Mouse (Mus musculus) embryonic facial prominence, embryonic 10.5 days (tissue): ENCODE data around the gene Utrn. TPM values are rescaled to one million over a fixed set of nuclear protein-coding genes. Genes with fewer than 3 reads are reported as not detected.

Experiments used
- DNase-seq: peaks from one replicate; pipeline ENCODE4 v3.0.0-alpha.2; 2017; ENCODE audit warnings: low spot score
- H3K27ac ChIP-seq: fragments of 300-500 bp; sonication (generic); replicated peaks from 2 replicates; pipeline ENCODE4 v1.5.1; 2016; ENCODE audit warnings: mild to moderate bottlenecking
- H3K27me3 ChIP-seq: fragments of 300-500 bp; sonication (generic); replicated peaks from 2 replicates; pipeline ENCODE4 v1.6.1; 2016; ENCODE audit warnings: low read depth, mild to moderate bottlenecking; ENCODE audit not compliant: poor library complexity, severe bottlenecking
- H3K36me3 ChIP-seq: fragments of 300-500 bp; sonication (generic); replicated peaks from 2 replicates; pipeline ENCODE4 v1.6.1; 2016; ENCODE audit warnings: mild to moderate bottlenecking, moderate library complexity
- H3K4me1 ChIP-seq: fragments of 300-500 bp; sonication (generic); 2 replicates; pipeline ENCODE4 v1.6.1; 2016
- H3K4me3 ChIP-seq: fragments of 300-500 bp; sonication (generic); 2 replicates; pipeline ENCODE4 v1.5.1; 2016; ENCODE audit warnings: mild to moderate bottlenecking, moderate library complexity
- H3K9me3 ChIP-seq: fragments of 300-500 bp; sonication (generic); 2 replicates; pipeline ENCODE4 v1.6.1; 2016; ENCODE audit warnings: mild to moderate bottlenecking
- WGBS: fragments of 180-500 bp; shearing (Covaris S2); methylation state at CpG from one replicate; pipeline ENCODE4 v1.1.7; 2016; 5-methylcytosine and 5-hydroxymethylcytosine counted together
- polyA plus RNA-seq: library from polyadenylated mRNA; unstranded; fragments of >200 nt; fragmentation: Nextera tagmentation; extraction: Ambion mirVana; gene quantifications from 2 replicates; pipeline ENCODE4 v1.2.1, GENCODE M21; 2016

The Utrn gene
- 58.8 and 63.8 TPM in 2 replicates for polyA plus RNA-seq

DNA sequence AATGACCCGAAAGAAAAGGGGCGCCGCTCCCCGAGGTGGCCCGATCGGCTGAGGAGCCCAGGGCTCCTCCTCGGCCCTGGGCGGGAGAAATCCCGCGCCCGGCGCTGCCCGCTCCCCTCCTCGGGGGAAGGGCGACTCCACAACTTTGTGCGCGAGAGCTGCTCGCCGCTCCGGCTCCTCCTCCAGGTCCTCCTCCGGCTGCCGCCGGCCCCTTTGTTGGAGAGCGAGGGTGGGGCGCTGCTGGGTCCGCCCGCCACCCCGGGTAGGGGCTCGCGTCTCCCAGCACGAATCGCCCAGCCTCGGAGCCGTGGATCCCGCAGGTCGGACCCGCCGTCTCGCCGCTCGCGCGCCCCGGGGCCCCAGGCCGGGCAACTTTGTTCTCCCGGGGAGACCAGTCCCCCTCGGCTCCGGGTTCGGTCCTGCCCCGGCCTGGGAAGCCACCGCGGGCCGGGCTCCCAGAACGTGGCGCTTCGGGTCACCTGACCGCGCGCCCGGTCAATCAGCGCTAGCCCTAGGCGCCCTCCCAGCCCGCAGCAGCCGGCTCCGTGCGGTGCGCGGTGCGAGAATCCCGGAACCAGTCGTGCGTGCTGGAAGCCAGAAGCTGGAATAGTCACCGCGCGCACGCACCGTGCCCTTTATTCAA, at the start of gene Utrn:
Utrn (minus strand) TSS at position 337 of the 643 bp plus-strand sequence.
- under 1% methylated on average over 77 of the region's 77 CpGs for WGBS
- Histone ChIP-seq H3K27ac (peak within 1 kb of the TSS; percentile 96), H3K9me3 (no peaks in the 10 kb centered on the region), H3K27me3 (no peaks in the 10 kb centered on the region), H3K36me3 (no peaks in the 10 kb centered on the region), H3K4me3 (peak within 1 kb of the TSS; percentile 79), H3K4me1 (peaks cover 15% of the 10 kb centered on the region)
- DNase-seq = peak; percentile 91

DNA sequence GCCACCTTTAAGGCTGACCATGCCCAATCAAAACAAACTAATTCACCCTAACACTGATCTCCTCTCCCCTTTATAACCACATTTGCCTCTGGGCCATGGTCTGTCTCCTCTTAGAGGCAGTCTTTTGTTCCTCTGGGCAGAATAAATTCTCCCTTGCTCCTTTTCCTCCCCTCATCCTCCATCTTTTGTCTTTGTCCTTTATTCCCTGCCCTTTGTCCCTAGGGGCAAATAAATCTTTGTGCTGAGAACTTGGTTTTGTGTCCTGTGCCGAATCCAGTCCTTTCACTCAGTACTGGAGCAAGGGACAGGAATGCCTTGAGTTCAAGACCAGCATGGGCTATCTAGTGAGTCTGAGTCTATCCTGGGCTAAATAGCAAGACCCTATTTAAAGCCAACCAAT, 48.5 kb upstream of the Utrn start:
- H3K27ac ChIP-seq = no peak overlapping the region
- no peak for DNase-seq
- no peak overlapping the region for H3K4me3 ChIP-seq
- H3K36me3 ChIP-seq = no peaks in the 10 kb centered on the region
- WGBS = 37% methylated on average over 1 of the region's 1 CpGs
- no peaks in the 10 kb centered on the region for H3K27me3 ChIP-seq
- peaks cover 17% of the 10 kb centered on the region for H3K4me1 ChIP-seq
- H3K9me3 ChIP-seq = no peaks in the 10 kb centered on the region

DNA sequence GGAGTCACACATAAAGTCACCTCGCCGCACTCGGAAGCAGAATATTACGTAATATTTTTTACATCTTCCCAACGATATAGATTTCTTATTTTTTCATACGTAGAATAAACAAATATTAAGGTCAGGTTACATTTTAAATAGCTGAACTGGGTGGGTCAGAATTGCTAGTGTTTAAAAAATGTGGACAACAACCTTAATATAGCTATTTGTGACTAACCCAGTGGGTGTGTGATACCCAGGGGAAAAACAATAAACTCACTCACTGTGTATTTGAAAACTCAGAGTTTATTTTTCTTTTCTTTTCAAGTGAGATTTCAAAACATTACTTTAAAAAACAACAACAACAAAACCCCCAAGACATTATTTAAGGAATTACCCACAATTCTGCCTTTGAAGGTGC, 47.2 kb upstream of the Utrn start:
- no peak for DNase-seq
- H3K9me3 ChIP-seq = no peaks in the 10 kb centered on the region
- H3K27ac ChIP-seq = no peak overlapping the region
- H3K4me3 ChIP-seq = no peak overlapping the region
- no peaks in the 10 kb centered on the region for H3K36me3 ChIP-seq
- peaks cover 27% of the 10 kb centered on the region for H3K4me1 ChIP-seq
- WGBS = 90% methylated on average over 6 of the region's 6 CpGs
- H3K27me3 ChIP-seq = no peaks in the 10 kb centered on the region

DNA sequence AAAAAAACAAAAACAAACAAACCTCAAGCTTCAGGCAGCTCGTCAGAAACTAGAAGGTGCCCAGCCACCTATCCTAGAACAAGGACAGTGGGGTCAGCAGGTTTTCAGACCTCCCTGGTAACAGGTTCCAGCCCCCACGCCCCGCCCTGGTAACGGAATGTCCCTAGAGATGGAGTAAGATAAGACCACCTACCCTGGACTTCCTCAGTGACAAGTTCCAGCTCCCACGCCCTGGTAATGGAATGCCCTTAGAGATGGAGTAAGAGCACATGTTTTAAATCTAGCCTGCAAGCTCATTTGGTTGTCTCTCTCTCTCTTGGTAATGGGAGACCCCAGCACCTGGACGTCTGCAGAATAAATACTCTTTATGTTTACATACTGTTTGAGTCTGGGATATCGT, 46.7 kb upstream of the Utrn start:
- DNase-seq = peak; percentile 62
- H3K4me3 ChIP-seq = no peak overlapping the region
- no peaks in the 10 kb centered on the region for H3K9me3 ChIP-seq
- H3K27me3 ChIP-seq = no peaks in the 10 kb centered on the region
- 47% methylated on average over 7 of the region's 7 CpGs for WGBS
- H3K27ac ChIP-seq = 0 out of 2 replicates have a peak overlapping the region, but pooled peaks have one; percentile 31
- no peaks in the 10 kb centered on the region for H3K36me3 ChIP-seq
- peaks cover 27% of the 10 kb centered on the region for H3K4me1 ChIP-seq

DNA sequence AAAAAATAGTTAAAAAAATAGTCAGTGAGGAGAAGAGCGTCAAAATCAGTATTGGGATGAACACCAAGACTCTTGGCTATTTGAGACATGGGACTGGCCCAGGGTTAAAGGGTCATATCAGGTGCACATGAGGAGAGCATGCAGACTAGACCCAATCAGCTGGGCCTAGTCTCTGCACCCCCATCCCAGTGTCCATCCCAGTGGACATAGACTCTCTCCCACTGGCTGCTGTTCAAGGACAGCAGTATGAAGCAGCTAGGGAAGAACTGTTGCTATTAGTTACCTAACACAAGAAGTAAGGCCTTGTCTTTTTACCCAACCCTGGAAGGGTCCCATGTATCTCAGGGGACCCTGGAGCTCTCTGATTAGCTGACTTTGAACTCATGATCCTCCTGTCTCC, 45.0 kb upstream of the Utrn start:
- Histone ChIP-seq H3K27me3 (no peaks in the 10 kb centered on the region), H3K9me3 (no peaks in the 10 kb centered on the region), H3K27ac (peak overlapping the region; percentile 12; the same call in 1 of the 2 replicates), H3K4me3 (no peak overlapping the region), H3K36me3 (no peaks in the 10 kb centered on the region), H3K4me1 (peaks cover 24% of the 10 kb centered on the region)
- WGBS = 89% methylated on average over 1 of the region's 1 CpGs
- DNase-seq = no peak

DNA sequence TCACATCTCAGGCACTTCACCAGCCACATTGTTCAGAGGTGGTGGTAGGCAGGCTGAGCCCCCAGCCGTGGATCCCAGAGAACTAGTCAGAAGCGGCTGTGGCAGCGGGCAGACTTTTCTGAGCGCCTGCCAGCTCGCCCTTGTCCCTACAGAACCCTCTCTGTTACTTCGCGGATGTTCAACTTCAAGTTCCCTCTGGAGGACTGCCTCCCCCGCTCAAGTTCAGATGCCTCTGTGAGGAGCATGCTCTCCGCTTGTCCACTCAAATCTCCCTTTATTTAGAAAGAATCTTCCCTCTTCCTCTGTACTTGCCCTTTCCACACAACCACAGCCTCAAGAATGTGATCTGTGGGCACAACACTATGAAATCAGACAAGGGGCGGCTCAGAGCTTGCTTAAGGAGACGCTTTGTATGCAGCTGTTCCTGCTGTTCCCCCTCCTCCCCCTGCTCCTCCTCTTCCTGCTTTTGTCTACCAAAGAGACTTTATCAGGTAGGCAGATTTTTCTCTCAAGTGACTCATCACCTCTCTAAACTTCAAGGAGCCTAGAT, 42.9 kb upstream of the Utrn start:
- H3K27me3 ChIP-seq = no peaks in the 10 kb centered on the region
- WGBS = 68% methylated on average over 11 of the region's 11 CpGs
- H3K27ac ChIP-seq = peak overlapping the region; percentile 65
- DNase-seq = no peak
- peaks cover 20% of the 10 kb centered on the region for H3K4me1 ChIP-seq
- H3K4me3 ChIP-seq = no peak overlapping the region
- no peaks in the 10 kb centered on the region for H3K36me3 ChIP-seq
- H3K9me3 ChIP-seq = no peaks in the 10 kb centered on the region

DNA sequence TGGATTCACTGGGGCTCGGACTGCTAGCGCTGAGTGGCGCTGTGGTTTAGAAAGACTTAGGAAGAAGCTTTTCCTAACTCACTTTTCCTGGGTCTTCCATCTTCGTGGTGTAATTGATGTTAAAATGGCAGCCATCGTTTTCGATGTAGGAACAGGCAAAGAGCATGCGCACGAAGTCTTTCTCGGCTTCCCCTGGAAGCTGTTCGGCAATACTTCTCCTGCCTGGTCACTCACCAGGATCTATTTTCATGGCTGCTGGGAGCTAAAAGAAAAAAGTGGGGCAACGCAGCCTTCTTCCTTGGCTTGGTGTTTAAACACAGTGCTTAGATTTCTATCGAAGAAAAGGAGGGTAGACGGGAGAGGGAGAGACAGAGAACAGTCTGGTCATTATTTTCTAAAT, 42.3 kb upstream of the Utrn start:
- 88% methylated on average over 13 of the region's 13 CpGs for WGBS
- no peaks in the 10 kb centered on the region for H3K27me3 ChIP-seq
- peak overlapping the region; percentile 65; the same call in 1 of the 2 replicates for H3K27ac ChIP-seq
- H3K9me3 ChIP-seq = no peaks in the 10 kb centered on the region
- H3K36me3 ChIP-seq = no peaks in the 10 kb centered on the region
- H3K4me3 ChIP-seq = no peak overlapping the region
- DNase-seq = no peak
- peaks cover 20% of the 10 kb centered on the region for H3K4me1 ChIP-seq

DNA sequence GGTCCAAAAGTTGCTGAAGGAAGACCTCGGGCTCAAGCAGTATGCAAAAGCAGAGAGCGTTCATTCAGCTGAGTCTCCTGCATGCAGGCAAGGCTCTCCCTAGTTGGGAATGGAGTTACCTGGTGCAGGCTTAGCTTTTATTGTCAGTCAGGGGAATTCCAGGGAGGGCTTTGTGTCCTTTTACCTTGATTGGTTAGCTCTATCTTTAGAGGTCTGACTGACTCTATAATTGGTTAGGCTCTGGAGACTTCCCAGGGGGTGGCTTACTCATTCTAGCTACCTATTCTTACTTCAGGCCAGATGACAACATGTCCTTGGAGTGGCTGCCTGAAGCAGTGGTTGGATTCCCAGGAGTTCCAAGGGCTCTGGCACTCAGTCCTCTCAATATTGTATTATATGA, 40.7 kb upstream of the Utrn start:
- Histone ChIP-seq H3K4me1 (peaks cover 10% of the 10 kb centered on the region), H3K27ac (no peak overlapping the region), H3K9me3 (no peaks in the 10 kb centered on the region), H3K36me3 (no peaks in the 10 kb centered on the region), H3K4me3 (no peak overlapping the region), H3K27me3 (no peaks in the 10 kb centered on the region)
- no peak for DNase-seq
- WGBS = 91% methylated on average over 2 of the region's 2 CpGs

DNA sequence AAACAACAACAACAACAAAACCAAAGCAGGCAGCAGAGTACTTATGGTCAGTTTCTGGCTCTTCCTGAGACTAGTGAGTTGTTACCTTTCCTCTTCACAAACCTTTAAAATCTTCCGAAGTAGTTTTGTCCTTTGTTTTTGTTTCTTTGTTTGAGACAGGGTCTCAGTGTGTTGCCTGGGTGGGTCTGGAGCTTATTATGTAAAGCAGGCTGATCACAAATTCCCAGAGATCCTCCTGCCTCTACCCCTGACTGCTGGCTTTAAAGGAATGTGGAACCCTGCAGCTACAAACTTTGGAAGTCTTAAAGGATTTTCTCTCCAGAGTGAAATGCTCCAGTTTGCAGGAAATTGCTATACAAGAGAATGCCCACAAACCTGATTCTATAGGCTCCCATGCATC, 40.0 kb upstream of the Utrn start:
- DNase-seq = no peak
- 28% methylated on average over 1 of the region's 1 CpGs for WGBS
- Histone ChIP-seq H3K27ac (no peak overlapping the region), H3K9me3 (no peaks in the 10 kb centered on the region), H3K27me3 (no peaks in the 10 kb centered on the region), H3K4me1 (peaks cover 16% of the 10 kb centered on the region), H3K36me3 (no peaks in the 10 kb centered on the region), H3K4me3 (no peak overlapping the region)

DNA sequence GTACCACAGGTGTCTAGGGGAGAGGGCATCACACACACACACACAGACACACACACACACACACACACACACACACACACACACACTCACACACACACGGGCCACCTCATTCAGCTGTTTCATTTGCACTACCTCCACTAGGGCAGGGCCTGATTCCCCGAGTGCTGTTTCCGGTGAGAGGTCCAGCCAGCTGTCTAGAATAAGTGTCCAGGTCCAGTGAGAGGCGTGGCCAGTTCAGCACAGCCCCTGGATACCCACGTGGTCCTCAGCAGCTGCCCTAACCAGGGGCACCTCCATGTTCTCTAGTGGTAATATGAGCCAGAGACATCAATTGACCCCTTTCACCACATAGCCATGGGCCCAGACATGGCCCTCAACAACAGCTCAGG, 35.0 kb upstream of the Utrn start:
- no peaks in the 10 kb centered on the region for H3K27me3 ChIP-seq
- no peak overlapping the region; the same call in 1 of the 2 replicates for H3K27ac ChIP-seq
- peaks cover 9% of the 10 kb centered on the region for H3K4me1 ChIP-seq
- no peaks in the 10 kb centered on the region for H3K36me3 ChIP-seq
- no peaks in the 10 kb centered on the region for H3K9me3 ChIP-seq
- WGBS = 71% methylated on average over 5 of the region's 5 CpGs
- no peak for DNase-seq
- H3K4me3 ChIP-seq = no peak overlapping the region

DNA sequence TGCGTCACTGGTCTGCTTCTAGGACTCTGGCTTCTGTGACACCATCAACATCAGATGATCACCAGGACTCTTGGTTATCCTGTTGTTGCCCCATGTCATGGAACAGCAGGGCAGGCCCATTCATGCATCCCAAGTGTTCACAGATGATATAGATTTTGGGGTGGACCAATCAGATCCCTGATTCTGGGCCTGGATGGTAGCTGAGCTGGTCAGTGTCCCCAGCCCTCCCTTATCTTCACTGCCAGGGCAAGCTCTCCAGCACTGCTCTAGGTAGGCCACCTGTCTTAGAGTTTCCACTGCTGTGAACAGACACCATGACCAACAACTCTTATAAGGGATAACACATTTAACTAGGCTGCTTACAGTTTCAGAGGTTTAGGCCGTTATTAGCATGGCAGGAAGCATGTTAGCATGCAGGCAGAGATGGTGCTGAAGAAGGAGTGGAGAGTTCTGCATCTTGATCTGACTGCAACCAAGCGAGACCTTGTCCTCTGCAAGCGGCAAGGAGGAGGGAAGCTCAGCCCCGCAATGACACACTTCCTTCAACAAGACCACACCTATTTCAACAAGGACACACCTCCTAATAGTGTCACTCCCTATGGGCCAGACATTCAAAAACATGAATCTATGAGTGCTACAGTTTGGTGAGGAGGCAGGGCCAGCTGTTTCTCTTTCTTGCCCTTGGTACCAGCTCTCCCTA, 34.4 kb upstream of the Utrn start:
- H3K27me3 ChIP-seq = no peaks in the 10 kb centered on the region
- no peaks in the 10 kb centered on the region for H3K9me3 ChIP-seq
- H3K4me1 ChIP-seq = peaks cover 9% of the 10 kb centered on the region
- 92% methylated on average over 5 of the region's 5 CpGs for WGBS
- H3K36me3 ChIP-seq = no peaks in the 10 kb centered on the region
- no peak for DNase-seq
- H3K27ac ChIP-seq = no peak overlapping the region
- no peak overlapping the region for H3K4me3 ChIP-seq

DNA sequence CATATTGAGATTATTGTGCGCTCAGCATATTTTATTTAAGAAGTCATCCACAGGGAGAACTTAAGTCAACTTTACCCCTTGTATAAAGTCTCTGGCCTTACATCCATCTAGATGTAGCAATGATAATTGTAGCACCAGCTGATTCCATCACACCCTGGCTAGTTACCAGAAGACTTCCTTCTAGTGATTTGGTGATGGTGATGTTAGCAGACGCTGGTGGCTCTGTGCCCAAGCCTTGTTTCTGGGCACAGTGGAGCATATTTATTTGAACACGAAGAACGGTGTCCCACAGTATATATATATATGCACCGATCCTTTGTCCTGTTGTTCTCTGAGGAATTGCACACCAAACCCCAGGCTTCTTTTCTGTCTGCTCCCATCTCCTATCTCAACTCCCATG, 30.7 kb upstream of the Utrn start:
- WGBS = 94% methylated on average over 5 of the region's 5 CpGs
- Histone ChIP-seq H3K9me3 (no peaks in the 10 kb centered on the region), H3K27me3 (no peaks in the 10 kb centered on the region), H3K4me1 (peaks cover 9% of the 10 kb centered on the region), H3K4me3 (no peak overlapping the region), H3K27ac (no peak overlapping the region), H3K36me3 (no peaks in the 10 kb centered on the region)
- DNase-seq = no peak

DNA sequence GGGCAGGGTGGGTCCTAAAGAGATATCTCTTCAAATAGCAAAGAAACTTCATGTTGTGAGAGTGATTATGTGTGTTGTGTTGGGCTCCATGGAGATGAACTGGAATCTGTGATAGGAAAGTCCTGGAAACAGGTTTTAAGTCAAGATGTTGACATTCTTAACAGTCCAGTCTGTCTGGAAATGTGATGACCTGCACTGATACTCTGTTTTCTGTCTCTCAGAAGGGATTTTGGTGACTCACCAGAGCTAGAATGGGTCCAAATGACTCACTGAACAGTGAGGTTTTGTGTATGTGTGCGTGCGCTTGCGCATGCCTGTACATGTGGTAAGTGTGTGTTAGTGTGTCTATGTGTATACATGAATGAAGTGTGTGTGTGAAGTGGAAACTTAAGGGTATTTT, 24.2 kb upstream of the Utrn start:
- 97% methylated on average over 3 of the region's 3 CpGs for WGBS
- Histone ChIP-seq H3K27me3 (no peaks in the 10 kb centered on the region), H3K4me1 (no peaks in the 10 kb centered on the region), H3K36me3 (no peaks in the 10 kb centered on the region), H3K9me3 (no peaks in the 10 kb centered on the region), H3K4me3 (no peak overlapping the region), H3K27ac (no peak overlapping the region)
- DNase-seq = no peak
